ENCODE assay signal across 27 mouse cellular contexts in the genomic region with DNA sequence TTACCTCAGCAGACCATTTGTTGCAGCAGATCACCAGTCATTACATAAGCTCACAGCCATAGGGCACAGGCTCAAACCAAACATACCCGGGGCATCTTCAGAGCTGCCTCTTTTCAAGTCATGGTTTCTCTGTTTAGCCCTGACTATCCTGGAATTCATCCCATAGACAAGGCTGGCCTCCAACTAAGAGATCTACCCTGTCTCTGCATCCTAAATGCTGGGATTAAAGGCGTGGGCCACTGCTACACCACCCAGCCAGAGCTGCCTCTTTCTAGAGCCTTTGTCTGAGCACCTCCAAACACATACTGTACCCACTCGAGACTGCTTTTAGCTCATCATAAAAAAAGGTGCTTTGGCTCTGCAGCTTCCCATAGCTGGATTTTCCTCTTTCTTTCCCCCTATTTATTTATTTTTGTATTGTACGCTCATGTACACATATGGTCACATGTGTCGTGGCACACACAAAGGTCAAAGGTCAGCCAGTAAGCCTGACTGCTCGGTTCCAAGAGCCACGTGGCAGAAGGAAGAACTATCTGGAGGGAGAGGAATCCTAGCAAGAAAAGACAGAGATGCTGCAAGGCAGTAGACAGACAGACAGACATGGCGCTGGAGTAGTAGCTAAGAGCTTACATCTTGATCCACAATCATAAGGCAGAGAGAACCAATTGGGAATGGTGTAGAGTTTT. TPM values are rescaled to one million over a fixed set of nuclear protein-coding genes. Genes with fewer than 3 reads are reported as not detected.
DNase-seq lines count a peak whose midpoint lies in the region; ATAC-seq and TF ChIP-seq lines count a peak whose summit lies in the region.
"Had no signal": no experiment of that assay in that cellular context is flagged by ENCODE, and none has a peak within 500 bp of the region (broad histone marks: within the 10 kb centered on the region; RNA-seq: fewer than 3 reads in every experiment).

No protein-coding gene starts in this region.

- TF ChIP-seq POLR2A in liver, adult 2 months (IDR thresholded peaks at IDR 0.05; ENCODE audit: extremely low read depth, insufficient read depth, low read length): no peak
- TF ChIP-seq POLR2A in cortical plate, adult 2 months (IDR thresholded peaks at IDR 0.05; ENCODE audit: extremely low read depth, insufficient read depth, low read length): no peak

- H3K4me1 ChIP-seq in liver, adult 2 months (ENCODE audit: control insufficient read depth, insufficient read depth, low read length): peaks cover 9% of the 10 kb centered on the region
- peaks cover 30% of the 10 kb centered on the region for H3K4me1 ChIP-seq in liver, postnatal 0 days (ENCODE audit: insufficient read depth)
- peaks cover 8% of the 10 kb centered on the region for H3K4me1 ChIP-seq in cortical plate, adult 2 months (ENCODE audit: control insufficient read depth, insufficient read depth, low read length)
- H3K4me1 ChIP-seq in hindbrain, embryonic 13.5 days (replicated peaks): peaks cover 19% of the 10 kb centered on the region
- H3K4me1 ChIP-seq: embryonic facial prominence, embryonic 12.5 days; embryonic facial prominence, embryonic 15.5 days had no signal

- no peak overlapping the region for H3K4me2 ChIP-seq in liver, postnatal 0 days (ENCODE audit: low read depth, low read length)
- H3K4me2 ChIP-seq in hindbrain, embryonic 13.5 days: no peak overlapping the region
- H3K4me2 ChIP-seq: embryonic facial prominence, embryonic 12.5 days; embryonic facial prominence, embryonic 15.5 days; forebrain, embryonic 12.5 days; forebrain, embryonic 15.5 days; heart, embryonic 11.5 days; hindbrain, embryonic 12.5 days had no signal

- DNase-seq in frontal cortex, postnatal 10 days (ENCODE audit: low spot score in 2 of 2): no peak
- DNase-seq in liver, adult 2 months (ENCODE audit: extremely low read depth, low read depth, low spot score): peak; percentile 61
- DNase-seq in liver, postnatal 0 days: no peak
- DNase-seq in right cerebral cortex, adult 18-20 months: peak; percentile 40
- DNase-seq in right cerebral cortex, postnatal 14 days: no peak
- DNase-seq: adrenal gland, postnatal 10 days; adrenal gland, postnatal 36 days; B cell, adult 2 months; cerebellum, adult 11-12 months; cerebellum, adult 9-10 months; cerebellum, postnatal 14 days; gastrocnemius, adult 2 months; gastrocnemius, postnatal 14 days; heart, adult 11 months had no signal

- no peaks in the 10 kb centered on the region for H3K36me3 ChIP-seq in liver, adult 2 months (ENCODE audit: control insufficient read depth, insufficient read depth, low read length)
- no peaks in the 10 kb centered on the region for H3K36me3 ChIP-seq in liver, postnatal 0 days (replicated peaks; ENCODE audit: insufficient read depth, low read length)
- H3K36me3 ChIP-seq in hindbrain, embryonic 13.5 days: no peaks in the 10 kb centered on the region
- H3K36me3 ChIP-seq: embryonic facial prominence, embryonic 12.5 days; embryonic facial prominence, embryonic 15.5 days; forebrain, embryonic 12.5 days; forebrain, embryonic 15.5 days; G1E; hindbrain, embryonic 12.5 days had no signal

- H3K79me2 ChIP-seq in liver, adult 2 months (ENCODE audit: control insufficient read depth, insufficient read depth, low read length): peaks cover 6% of the 10 kb centered on the region; the same call in 1 of the 2 replicates

- H3K9ac ChIP-seq in liver, adult 2 months (ENCODE audit: low read depth, low read length): no peak overlapping the region
- H3K9ac ChIP-seq in liver, postnatal 0 days (replicated peaks): no peak overlapping the region
- no peak overlapping the region for H3K9ac ChIP-seq in hindbrain, embryonic 13.5 days
- H3K9ac ChIP-seq: embryonic facial prominence, embryonic 12.5 days; embryonic facial prominence, embryonic 15.5 days; forebrain, embryonic 12.5 days; forebrain, embryonic 15.5 days; hindbrain, embryonic 12.5 days had no signal

- peak; percentile 78 for ATAC-seq in frontal cortex, adult (ENCODE audit: low TSS enrichment)
- ATAC-seq in liver, postnatal 0 days: no peak
- ATAC-seq in hindbrain, embryonic 13.5 days (ENCODE audit: low FRiP score): no peak
- ATAC-seq: forebrain, embryonic 15.5 days; inflammation-experienced regulatory T-cells, adult 6 months; Patski had no signal

- no peaks in the 10 kb centered on the region for H3K27me3 ChIP-seq in liver, adult 2 months (ENCODE audit: control insufficient read depth, insufficient read depth, low read length)
- H3K27me3 ChIP-seq in liver, postnatal 0 days (ENCODE audit: insufficient read depth, low read length): no peaks in the 10 kb centered on the region
- no peaks in the 10 kb centered on the region for H3K27me3 ChIP-seq in hindbrain, embryonic 13.5 days
- H3K27me3 ChIP-seq: CH12.LX; embryonic facial prominence, embryonic 12.5 days; embryonic facial prominence, embryonic 15.5 days; forebrain, embryonic 12.5 days; forebrain, embryonic 15.5 days; hindbrain, embryonic 12.5 days; Patski had no signal

- no peak overlapping the region for H3K27ac ChIP-seq in liver, adult 2 months (replicated peaks; ENCODE audit: insufficient read depth, low read depth, low read length)
- no peak overlapping the region for H3K27ac ChIP-seq in liver, postnatal 0 days (ENCODE audit: low read depth)
- peak overlapping the region; percentile 65; the same call in 1 of the 2 replicates for H3K27ac ChIP-seq in cortical plate, adult 2 months (ENCODE audit: insufficient read depth, low read length)
- H3K27ac ChIP-seq in hindbrain, embryonic 13.5 days: no peak overlapping the region
- H3K27ac ChIP-seq: embryonic facial prominence, embryonic 12.5 days; embryonic facial prominence, embryonic 15.5 days; forebrain, embryonic 15.5 days; gastrocnemius, adult 2 months; hindbrain, embryonic 12.5 days had no signal

- no peak for TF ChIP-seq EP300 in liver, postnatal 0 days (IDR thresholded peaks at IDR 0.05; ENCODE audit: low read depth)

- no peak for TF ChIP-seq CTCF in liver, adult 2 months (IDR thresholded peaks at IDR 0.05; ENCODE audit: low read depth, low read length)
- no peak for TF ChIP-seq CTCF in liver, postnatal 0 days (IDR thresholded peaks at IDR 0.05; ENCODE audit: low read depth)
- no peak for TF ChIP-seq CTCF in cortical plate, adult 2 months (IDR thresholded peaks at IDR 0.05; ENCODE audit: extremely low read depth, insufficient read depth, low read length)

- H3K9me3 ChIP-seq in liver, postnatal 0 days (ENCODE audit: low read length): no peaks in the 10 kb centered on the region
- H3K9me3 ChIP-seq in hindbrain, embryonic 13.5 days: no peaks in the 10 kb centered on the region
- H3K9me3 ChIP-seq: embryonic facial prominence, embryonic 12.5 days; embryonic facial prominence, embryonic 15.5 days; forebrain, embryonic 12.5 days; forebrain, embryonic 15.5 days; G1E; hindbrain, embryonic 12.5 days had no signal

- no peak overlapping the region for H3K4me3 ChIP-seq in liver, adult 2 months (ENCODE audit: insufficient read depth, low read depth, low read length)
- no peak overlapping the region for H3K4me3 ChIP-seq in liver, postnatal 0 days (ENCODE audit: low read depth, low read length)
- no peak overlapping the region for H3K4me3 ChIP-seq in cortical plate, adult 2 months (ENCODE audit: insufficient read depth, low read length)
- no peak overlapping the region for H3K4me3 ChIP-seq in hindbrain, embryonic 13.5 days
- H3K4me3 ChIP-seq: embryonic facial prominence, embryonic 12.5 days; embryonic facial prominence, embryonic 15.5 days; forebrain, embryonic 12.5 days; forebrain, embryonic 15.5 days; gastrocnemius, adult 2 months; hindbrain, embryonic 12.5 days had no signal

- 53% methylated on average over 8 of the region's 8 CpGs for WGBS in liver, adult 2 months
- 72% methylated on average over 8 of the region's 8 CpGs for WGBS in liver, postnatal 0 days (ENCODE audit: insufficient replicate concordance)
- 88% methylated on average over 8 of the region's 8 CpGs for WGBS in hindbrain, embryonic 13.5 days

RNA-seq across cellular contexts. Expression of a gene that starts 51.7 kb away (rescaled TPM):
- total RNA-seq in liver, adult 2 months (2014; rRNA removed): 0.74 and 1.0 TPM in 2 replicates
- 0.61 and 1.0 TPM in 2 replicates for polyA plus RNA-seq in liver, adult 2 months (2012; rRNA removed)
- polyA plus RNA-seq in liver, postnatal 0 days (2015; fragmentation: Nextera tagmentation; extraction: Ambion mirVana): 0.58 and 0.81 TPM in 2 replicates
- polyA plus RNA-seq in cortical plate, adult 2 months (2012; rRNA removed): 39.7 and 42.1 TPM in 2 replicates
- 2.0 and 2.2 TPM in 2 replicates for polyA plus RNA-seq in hindbrain, embryonic 13.5 days (2015; fragmentation: Nextera tagmentation; extraction: Ambion mirVana)

Comparison
In these comparisons a context has a peak if more than half of its experiments do, and no peak if none do; other contexts are left out.
1. DNase-seq: peak in liver, adult 2 months (single experiment) and right cerebral cortex, adult 18-20 months (single experiment); none in frontal cortex, postnatal 10 days (0 of 2), liver, postnatal 0 days (single experiment) and right cerebral cortex, postnatal 14 days (single experiment).
2. RNA of a gene that starts 51.7 kb away (polyA plus RNA-seq): 39.7 to 42.1 TPM in cortical plate, adult 2 months; 2.0 to 2.2 TPM in hindbrain, embryonic 13.5 days, 0.58 to 0.81 TPM in liver, postnatal 0 days and 0.61 to 1.0 TPM in liver, adult 2 months; every median in the first group is over 10 times any median in the second.